Mouse (Mus musculus) lung, postnatal 0 days (tissue): ENCODE measurements around the gene Ltn1. TPM values are rescaled to one million over a fixed set of nuclear protein-coding genes. Genes with fewer than 3 reads are reported as not detected.
A peak's percentile ranks its signal among the peaks of the same experiment; 100 is the strongest.

Experiments
- ATAC-seq: fragments of 200-750 bp; cut with Nextera tagmentation; 2 replicates; pipeline ENCODE4 v1.8.0; 2017; ENCODE audit warnings: moderate library complexity
- DNase-seq: peaks from one replicate; pipeline ENCODE4 v3.0.0-alpha.2; 2016; ENCODE audit warnings: low spot score
- H3K27ac ChIP-seq: fragments of 300-500 bp; sonication (generic); 2 replicates; pipeline ENCODE4 v1.5.1; 2014; ENCODE audit warnings: antibody characterized with exemption, mild to moderate bottlenecking, low read length, mixed read lengths
- H3K27me3 ChIP-seq: fragments of 300-500 bp; sonication (generic); replicated peaks from 2 replicates; pipeline ENCODE4 v1.6.1; 2014; ENCODE audit warnings: low read length, mixed read lengths; ENCODE audit not compliant: insufficient read depth
- H3K36me3 ChIP-seq: fragments of 300-500 bp; sonication (generic); 2 replicates; pipeline ENCODE4 v1.6.1; 2014; ENCODE audit warnings: low read length, mixed read lengths; ENCODE audit not compliant: insufficient read depth
- H3K4me1 ChIP-seq: fragments of 300-500 bp; sonication (generic); 2 replicates; pipeline ENCODE4 v1.6.1; 2014; ENCODE audit warnings: antibody characterized with exemption, low read depth, low read length, mixed read lengths; ENCODE audit not compliant: insufficient read depth
- H3K4me2 ChIP-seq: fragments of 300-500 bp; sonication (generic); replicated peaks from 2 replicates; pipeline ENCODE4 v1.6.1; 2014; ENCODE audit warnings: low read depth, mild to moderate bottlenecking, low read length, moderate library complexity, mixed read lengths
- H3K4me3 ChIP-seq: fragments of 300-500 bp; sonication (generic); 2 replicates; pipeline ENCODE4 v1.5.1; 2014; ENCODE audit warnings: low read depth, low read length
- H3K9ac ChIP-seq: fragments of 300-500 bp; sonication (generic); replicated peaks from 2 replicates; pipeline ENCODE4 v1.6.1; 2014; ENCODE audit warnings: low read depth, mild to moderate bottlenecking
- H3K9me3 ChIP-seq: fragments of 300-500 bp; sonication (generic); 2 replicates; pipeline ENCODE4 v1.6.1; 2016; ENCODE audit warnings: low read length, mixed read lengths
- CTCF ChIP-seq: IDR thresholded peaks from 2 replicates; pipeline ENCODE4 v1.5.1; 2016; ENCODE audit warnings: antibody characterized with exemption, mild to moderate bottlenecking
- EP300 ChIP-seq: IDR thresholded peaks from 2 replicates; pipeline ENCODE4 v1.6.1; 2016; ENCODE audit warnings: antibody characterized with exemption, mild to moderate bottlenecking, control low read depth
- WGBS: fragments of 180-500 bp; shearing (Covaris S2); extraction: QIAGEN DNeasy Blood & Tissue Kit; methylation state at CpG from one replicate; pipeline ENCODE4 v1.1.7; 2014; 5-methylcytosine and 5-hydroxymethylcytosine counted together
- polyA plus RNA-seq: library from polyadenylated mRNA; unstranded; fragments of >200 nt; fragmentation: Nextera tagmentation; extraction: Ambion mirVana; gene quantifications from 2 replicates; pipeline ENCODE4 v1.2.1, GENCODE M21; 2015

The Ltn1 gene
- polyA plus RNA-seq, 1 experiment from 2014 or later: 13.1 TPM

GRCm38 (mm10) chr16:87445528-87445927 lies 13.1 kb upstream of the Ltn1 start:
- no peak overlapping the region for H3K27ac ChIP-seq
- ATAC-seq: no peak
- no peak for DNase-seq
- H3K36me3 ChIP-seq: no peaks in the 10 kb centered on the region
- no peak for TF ChIP-seq EP300
- TF ChIP-seq CTCF: no peak
- no peak overlapping the region for H3K9ac ChIP-seq
- no peak overlapping the region for H3K4me2 ChIP-seq
- no peaks in the 10 kb centered on the region for H3K9me3 ChIP-seq
- H3K27me3 ChIP-seq: no peaks in the 10 kb centered on the region
- no peak overlapping the region for H3K4me3 ChIP-seq
- WGBS: 92% methylated on average over 3 of the region's 3 CpGs
- H3K4me1 ChIP-seq: peaks cover 12% of the 10 kb centered on the region; the same call in 1 of the 2 replicates

- DNase-seq (no peak), ATAC-seq (no peak)
- Histone ChIP-seq H3K4me3 (no peak overlapping the region), H3K36me3 (no peaks in the 10 kb centered on the region), H3K4me1 (peaks cover 12% of the 10 kb centered on the region; the same call in 1 of the 2 replicates), H3K27me3 (no peaks in the 10 kb centered on the region), H3K27ac (no peak overlapping the region), H3K4me2 (no peak overlapping the region), H3K9ac (no peak overlapping the region), H3K9me3 (no peaks in the 10 kb centered on the region)
- TF ChIP-seq CTCF (no peak), EP300 (no peak)
Measured at GRCm38 (mm10) chr16:87445110-87445509, 12.7 kb upstream of the Ltn1 start.

- H3K36me3 ChIP-seq: no peaks in the 10 kb centered on the region
- no peak overlapping the region for H3K4me2 ChIP-seq
- no peak for TF ChIP-seq EP300
- DNase-seq (no peak), ATAC-seq (no peak)
- H3K27me3 ChIP-seq: no peaks in the 10 kb centered on the region
- no peak overlapping the region for H3K4me3 ChIP-seq
- H3K9ac ChIP-seq: no peak overlapping the region
- 29% methylated on average over 1 of the region's 1 CpGs for WGBS
- H3K9me3 ChIP-seq: no peaks in the 10 kb centered on the region
- H3K27ac ChIP-seq: no peak overlapping the region
- peaks cover 16% of the 10 kb centered on the region; the same call in 1 of the 2 replicates for H3K4me1 ChIP-seq
Measured at GRCm38 (mm10) chr16:87444071-87444470, 11.7 kb upstream of the Ltn1 start.

- Histone ChIP-seq H3K27ac (peak overlapping the region; percentile 47), H3K9ac (no peak overlapping the region), H3K36me3 (no peaks in the 10 kb centered on the region), H3K9me3 (no peaks in the 10 kb centered on the region), H3K4me2 (no peak overlapping the region), H3K4me1 (peaks cover 16% of the 10 kb centered on the region; the same call in 1 of the 2 replicates), H3K27me3 (no peaks in the 10 kb centered on the region), H3K4me3 (no peak overlapping the region)
- ATAC-seq (peak; percentile 30; the same call in 1 of the 2 replicates), DNase-seq (peak; percentile 76)
- no peak for TF ChIP-seq CTCF
- peak; percentile 74; the same call in 1 of the 2 replicates for TF ChIP-seq EP300
Measured at GRCm38 (mm10) chr16:87443245-87443644, 10.8 kb upstream of the Ltn1 start.

- Histone ChIP-seq H3K36me3 (no peaks in the 10 kb centered on the region), H3K9ac (no peak overlapping the region), H3K27ac (peak overlapping the region; percentile 47; the same call in 1 of the 2 replicates), H3K27me3 (no peaks in the 10 kb centered on the region), H3K4me2 (no peak overlapping the region), H3K4me3 (no peak overlapping the region), H3K4me1 (peaks cover 16% of the 10 kb centered on the region; the same call in 1 of the 2 replicates), H3K9me3 (no peaks in the 10 kb centered on the region)
- ATAC-seq (no peak), DNase-seq (peak; percentile 62)
- TF ChIP-seq CTCF: no peak
- TF ChIP-seq EP300: no peak
- 23% methylated on average over 5 of the region's 5 CpGs for WGBS
Measured at GRCm38 (mm10) chr16:87442291-87442690, 9.9 kb upstream of the Ltn1 start.

- peak; percentile 57 for DNase-seq
- no peaks in the 10 kb centered on the region for H3K36me3 ChIP-seq
- H3K4me3 ChIP-seq: peak overlapping the region; percentile 89
- no peaks in the 10 kb centered on the region for H3K27me3 ChIP-seq
- peaks cover 16% of the 10 kb centered on the region; the same call in 1 of the 2 replicates for H3K4me1 ChIP-seq
- TF ChIP-seq EP300 (no peak), CTCF (peak; percentile 64)
- no peak overlapping the region; the same call in 1 of the 2 replicates for H3K9ac ChIP-seq
- no peaks in the 10 kb centered on the region for H3K9me3 ChIP-seq
- 14% methylated on average over 9 of the region's 9 CpGs for WGBS
- peak overlapping the region; percentile 82 for H3K4me2 ChIP-seq
- peak overlapping the region; percentile 84 for H3K27ac ChIP-seq
- no peak for ATAC-seq
Measured at GRCm38 (mm10) chr16:87441089-87441488, 8.7 kb upstream of the Ltn1 start.
